Mouse (Mus musculus) heart, postnatal 0 days (tissue): ENCODE data around the gene Rere.

ENCODE experiments used
- CTCF ChIP-seq: IDR thresholded peaks from 2 replicates; pipeline ENCODE4 v1.5.1; 2016; ENCODE audit warnings: antibody characterized with exemption, control low read depth, low read depth
- EP300 ChIP-seq: IDR thresholded peaks from 2 replicates; pipeline ENCODE4 v1.6.1; 2016; ENCODE audit warnings: antibody characterized with exemption, low read depth

DNA sequence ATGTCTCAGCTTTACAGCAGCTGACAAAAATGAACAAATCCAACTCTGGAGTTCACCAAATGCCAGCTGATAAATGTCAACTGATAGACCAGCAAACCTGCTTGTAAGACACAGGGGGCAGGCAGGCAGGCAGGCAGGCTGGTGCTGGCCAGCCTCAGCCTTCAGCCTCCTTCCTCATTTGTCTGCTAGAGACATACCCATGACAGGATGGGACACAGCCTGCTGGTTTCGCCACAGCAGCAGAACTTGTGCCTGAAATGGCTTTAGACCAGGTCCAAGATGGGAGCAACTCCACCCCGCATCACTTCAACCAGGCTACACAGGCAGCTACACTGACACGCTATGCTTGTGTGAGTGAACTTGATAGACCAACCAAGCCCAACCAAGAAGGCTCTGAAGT lies 324.4 kb downstream of the Rere start:
- TF ChIP-seq CTCF (no peak), EP300 (no peak)
